Mouse (Mus musculus) megakaryocyte, embryonic 14.5 days (primary cell): ENCODE data around the gene Wfs1.

Experiments used
- FLI1 ChIP-seq: IDR thresholded peaks from 2 replicates; pipeline ENCODE4 v1.6.1; 2012; ENCODE audit warnings: low read length, inconsistent platforms, mixed read lengths
- GATA1 ChIP-seq: IDR thresholded peaks from 3 replicates; pipeline ENCODE4 v1.6.1; 2012; ENCODE audit warnings: mixed read lengths, low read length, inconsistent platforms, borderline replicate concordance

DNA sequence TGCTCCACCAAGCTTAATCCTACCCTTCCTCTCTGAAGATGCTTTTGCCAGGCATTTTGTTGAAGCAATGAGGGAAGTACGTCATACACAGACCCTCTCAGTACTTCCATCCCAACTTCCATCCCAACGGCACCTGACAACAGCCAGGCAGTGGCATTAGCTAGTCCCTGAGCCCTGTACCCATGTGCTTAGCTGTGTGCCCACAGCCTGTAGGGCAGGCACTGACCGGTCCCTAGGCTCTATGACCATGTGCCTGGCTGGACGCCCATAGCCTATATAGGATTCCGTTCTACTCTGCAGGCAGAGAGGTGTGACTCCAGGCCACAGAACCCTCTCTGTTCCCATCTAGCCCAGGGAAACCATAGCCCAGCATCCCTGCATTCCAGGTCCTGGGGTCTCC, 51.0 kb downstream of the Wfs1 start:
- TF ChIP-seq FLI1 = no peak
- TF ChIP-seq GATA1 = no peak
